ENCODE assay signal across 8 mouse cellular contexts in the genomic region with DNA sequence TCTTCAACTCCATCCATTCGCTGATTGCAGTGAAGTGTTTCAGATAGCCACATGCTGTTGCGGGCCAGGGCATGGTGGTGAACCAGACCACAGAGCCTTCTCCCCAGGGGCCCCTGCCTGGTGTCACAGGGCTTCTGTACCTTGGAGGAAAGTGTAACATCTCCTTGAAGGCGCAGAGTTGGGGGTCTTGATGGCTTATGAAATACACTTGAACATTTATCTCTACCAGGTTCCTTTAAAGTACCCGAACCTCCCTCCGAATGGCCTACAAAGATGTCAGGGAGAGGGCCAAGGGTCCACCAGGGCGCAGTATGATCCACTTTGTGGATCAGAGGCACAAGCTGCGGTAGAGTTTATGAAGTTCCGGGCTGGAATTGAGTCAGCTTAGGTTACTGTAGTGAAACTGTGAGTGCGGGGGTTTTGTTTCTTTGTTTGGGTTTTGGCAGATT. TPM values are rescaled to one million over a fixed set of nuclear protein-coding genes. Genes with fewer than 3 reads are reported as not detected.
DNase-seq lines count a peak whose midpoint lies in the region; ATAC-seq and TF ChIP-seq lines count a peak whose summit lies in the region.

No protein-coding gene starts in this region.

- H3K27ac ChIP-seq in hindbrain, embryonic 12.5 days: no peak overlapping the region; the same call in 1 of the 2 replicates
- no peak overlapping the region for H3K27ac ChIP-seq in liver, postnatal 0 days (ENCODE audit: low read depth)

- WGBS in hindbrain, embryonic 12.5 days: 27% methylated on average over 9 of the region's 9 CpGs
- WGBS in liver, postnatal 0 days (ENCODE audit: insufficient replicate concordance): 42% methylated on average over 9 of the region's 9 CpGs

- H3K4me2 ChIP-seq in hindbrain, embryonic 12.5 days (replicated peaks): peak overlapping the region; percentile 72
- H3K4me2 ChIP-seq in liver, postnatal 0 days (ENCODE audit: low read depth, low read length): peak overlapping the region; percentile 79

- H3K9ac ChIP-seq in hindbrain, embryonic 12.5 days: peak overlapping the region; percentile 72
- no peak overlapping the region for H3K9ac ChIP-seq in liver, postnatal 0 days (replicated peaks)

- H3K4me3 ChIP-seq in hindbrain, embryonic 12.5 days: peak overlapping the region; percentile 63
- peak overlapping the region; percentile 54 for H3K4me3 ChIP-seq in liver, postnatal 0 days (ENCODE audit: low read depth, low read length)

- H3K4me1 ChIP-seq in hindbrain, embryonic 12.5 days: peaks cover 6% of the 10 kb centered on the region
- H3K4me1 ChIP-seq in liver, postnatal 0 days (ENCODE audit: insufficient read depth): 0 out of 2 replicates have a peak, but pooled peaks cover 4% of the 10 kb centered on the region

- H3K27me3 ChIP-seq in hindbrain, embryonic 12.5 days: no peaks in the 10 kb centered on the region
- H3K27me3 ChIP-seq in liver, postnatal 0 days (ENCODE audit: insufficient read depth, low read length): no peaks in the 10 kb centered on the region

- 0 out of 2 replicates have a peak, but pooled peaks cover 6% of the 10 kb centered on the region for H3K9me3 ChIP-seq in hindbrain, embryonic 12.5 days (replicated peaks)
- H3K9me3 ChIP-seq in liver, postnatal 0 days (ENCODE audit: low read length): no peaks in the 10 kb centered on the region; the same call in 1 of the 2 replicates

- peak; percentile 17 for DNase-seq in adrenal gland, postnatal 10 days
- no peak for DNase-seq in adrenal gland, adult 8-10 months
- DNase-seq in right cerebral cortex, postnatal 25 days: peak; percentile 13
- DNase-seq in right cerebral cortex, postnatal 10 days (ENCODE audit: low spot score in 2 of 2): no peak
- DNase-seq in liver, postnatal 0 days: no peak
- no peak for DNase-seq in urinary bladder, postnatal 36 days (ENCODE audit: low spot score in 2 of 2)
- DNase-seq in frontal cortex, postnatal 25 days (ENCODE audit: low spot score in 2 of 2): no peak

- peak; percentile 79 for ATAC-seq in hindbrain, embryonic 12.5 days (ENCODE audit: low FRiP score)
- peak; percentile 32; the same call in 1 of the 2 replicates for ATAC-seq in liver, postnatal 0 days

- no peak for TF ChIP-seq EP300 in liver, postnatal 0 days (IDR thresholded peaks at IDR 0.05; ENCODE audit: low read depth)

- no peak for TF ChIP-seq CTCF in liver, postnatal 0 days (IDR thresholded peaks at IDR 0.05; ENCODE audit: low read depth)

- H3K36me3 ChIP-seq in hindbrain, embryonic 12.5 days: no peaks in the 10 kb centered on the region
- H3K36me3 ChIP-seq in liver, postnatal 0 days (replicated peaks; ENCODE audit: insufficient read depth, low read length): no peaks in the 10 kb centered on the region

RNA-seq across cellular contexts. Expression of a gene that starts 0.6 kb away (rescaled TPM):
- 10 to 100 TPM; 14.6 to 17.9 TPM for total RNA-seq in adrenal gland, postnatal 10 days (2021)
- total RNA-seq in adrenal gland, adult 8-10 months (2022): 10 to 100 TPM; 17.8 to 47.6 (median 29.7) TPM
- 34.9 and 37.7 TPM in 2 replicates for polyA plus RNA-seq in hindbrain, embryonic 12.5 days (2016; fragmentation: Nextera tagmentation; extraction: Ambion mirVana)
- polyA plus RNA-seq in liver, postnatal 0 days (2015; fragmentation: Nextera tagmentation; extraction: Ambion mirVana): 2.4 and 3.4 TPM in 2 replicates

RNA-seq across cellular contexts. Expression of a gene that starts 49.2 kb away (rescaled TPM):
- total RNA-seq in adrenal gland, postnatal 10 days (2021): 10 to 100 TPM in 1 of 2 experiments, 1 to 10 TPM in 1; 8.9 to 23.3 TPM
- not detected for total RNA-seq in adrenal gland, adult 8-10 months (2022)
- 0.12 and 0.22 TPM in 2 replicates for polyA plus RNA-seq in hindbrain, embryonic 12.5 days (2016; fragmentation: Nextera tagmentation; extraction: Ambion mirVana)
- polyA plus RNA-seq in liver, postnatal 0 days (2015; fragmentation: Nextera tagmentation; extraction: Ambion mirVana): 5.6 and 7.4 TPM in 2 replicates

RNA-seq across cellular contexts. Expression of a gene that starts 55.9 kb away (rescaled TPM):
- total RNA-seq in adrenal gland, postnatal 10 days (2021): 10 to 100 TPM in 1 of 2 experiments, 1 to 10 TPM in 1; 9.3 to 16.9 TPM
- under 1 TPM in 1 of 4 experiments, not detected in 3; 0.21 TPM for total RNA-seq in adrenal gland, adult 8-10 months (2022)
- 3.8 and 5.8 TPM in 2 replicates for polyA plus RNA-seq in hindbrain, embryonic 12.5 days (2016; fragmentation: Nextera tagmentation; extraction: Ambion mirVana)
- polyA plus RNA-seq in liver, postnatal 0 days (2015; fragmentation: Nextera tagmentation; extraction: Ambion mirVana): 9.3 and 12.7 TPM in 2 replicates

Comparison
In these comparisons a context has a peak if more than half of its experiments do, and no peak if none do; other contexts are left out.
1. DNase-seq: peak in adrenal gland, postnatal 10 days (single experiment) and right cerebral cortex, postnatal 25 days (single experiment); none in adrenal gland, adult 8-10 months (single experiment), right cerebral cortex, postnatal 10 days (0 of 2), liver, postnatal 0 days (single experiment), urinary bladder, postnatal 36 days (0 of 2) and frontal cortex, postnatal 25 days (0 of 2).
2. RNA of a gene that starts 49.2 kb away (total RNA-seq): 8.9 to 23.3 TPM in adrenal gland, postnatal 10 days; not detected in adrenal gland, adult 8-10 months; every median in the first group is over 4 times any median in the second.
3. RNA of a gene that starts 55.9 kb away (total RNA-seq): 9.3 to 16.9 TPM in adrenal gland, postnatal 10 days; 0.21 TPM in adrenal gland, adult 8-10 months; every median in the first group is over 4 times any median in the second.